Comparison of ENCODE assay signal across 11 mouse cellular contexts in the genomic region with DNA sequence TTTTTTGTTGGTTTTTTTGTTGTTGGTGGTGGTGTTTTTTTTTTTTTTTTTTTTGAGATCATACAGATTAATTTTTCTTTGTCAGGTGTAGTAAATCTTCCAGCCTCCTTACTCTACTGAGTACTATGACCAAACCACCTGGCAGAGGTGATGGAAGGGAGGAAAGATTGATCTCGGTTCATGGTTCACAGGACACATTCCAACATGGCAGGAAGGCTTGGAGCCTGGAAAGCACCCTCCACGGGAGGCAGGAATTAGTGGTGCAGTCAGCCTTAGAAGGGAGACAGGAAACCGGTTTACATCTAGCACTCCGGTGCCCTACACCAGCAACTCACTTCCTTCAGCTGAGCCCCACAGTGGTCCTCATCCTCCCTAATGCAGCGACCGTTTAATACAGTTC. TPM values are rescaled to one million over a fixed set of nuclear protein-coding genes. Genes with fewer than 3 reads are reported as not detected.
A peak's percentile ranks its signal among the peaks of the same experiment; 100 is the strongest.
DNase-seq lines count a peak whose midpoint lies in the region; ATAC-seq lines count a peak whose summit lies in the region.
"Had no signal": no experiment of that assay in that cellular context is flagged by ENCODE, and none has a peak within 500 bp of the region (broad histone marks: within the 10 kb centered on the region; RNA-seq: fewer than 3 reads in every experiment).

No protein-coding gene starts in this region.

- peak; percentile 25 for DNase-seq in CD4-positive, CD25-positive, alpha-beta regulatory T cell, adult 2 months (ENCODE audit: low read depth, low spot score)
- DNase-seq in T-cell, adult 2 months (ENCODE audit: low spot score) = peak; percentile 3
- peak; percentile 60 to 64 for DNase-seq in kidney, postnatal 36 days
- DNase-seq in thymus, postnatal 25 days = peak; percentile 38
- no peak for DNase-seq in left cerebral cortex, postnatal 36 days (ENCODE audit: low spot score in 2 of 2)
- DNase-seq in cerebellum, adult 11 months = no peak
- DNase-seq in adrenal gland, postnatal 4 days (ENCODE audit: low spot score in 2 of 2) = no peak

- intact Hi-C loops in left cerebral cortex, postnatal 36 days (cut with DNase I) = loop anchor here (2.0 to 5.0 kb wide), 3 partner anchors 156 to 330 kb away; no protein-coding TSS in a partner anchor

- ATAC-seq in CD4-positive, CD25-positive, alpha-beta regulatory T cell, adult 4 months = no peak
- ATAC-seq: forebrain, embryonic 13.5 days; intestine, postnatal 0 days; lung, postnatal 0 days had no signal

RNA-seq across cellular contexts. Expression of gene Socs2, which starts 1.7 kb away (rescaled TPM):
- 10 to 100 TPM; 37.5 to 40.4 TPM for polyA plus RNA-seq in CD4-positive, CD25-positive, alpha-beta regulatory T cell, adult 4 months (2017; shearing (Covaris generic))
- 10 to 100 TPM; 26.5 to 38.5 TPM for total RNA-seq in left cerebral cortex, postnatal 36 days (2021)
- 10 to 100 TPM; 41.3 to 44.5 TPM for total RNA-seq in adrenal gland, postnatal 4 days (2021)

Comparison
In these comparisons a context has a peak if more than half of its experiments do, and no peak if none do; other contexts are left out.
1. DNase-seq: peak in CD4-positive, CD25-positive, alpha-beta regulatory T cell, adult 2 months (single experiment), T-cell, adult 2 months (single experiment), kidney, postnatal 36 days (2 of 2) and thymus, postnatal 25 days (single experiment); none in left cerebral cortex, postnatal 36 days (0 of 2), cerebellum, adult 11 months (single experiment) and adrenal gland, postnatal 4 days (0 of 2).